Mouse (Mus musculus): ENCODE results near the gene Pradc1.

The Pradc1 gene

GRCm38 (mm10) chr6:85451664-85452410 is at the start of gene Pradc1:
Pradc1 (minus strand) TSS chr6:85451970.
- DNase-seq: peak; percentile 96 to 99

GRCm38 (mm10) chr6:85500416-85500815 is 48.6 kb upstream of the Pradc1 start:
- no peak for DNase-seq

GRCm38 (mm10) chr6:85498147-85498546 is 46.4 kb upstream of the Pradc1 start:
- DNase-seq: no peak

- no peak for DNase-seq
Measured at GRCm38 (mm10) chr6:85496976-85497375, 45.2 kb upstream of the Pradc1 start.

GRCm38 (mm10) chr6:85491606-85492005 is 39.8 kb upstream of the Pradc1 start:
- DNase-seq: no peak

- DNase-seq: no peak
Measured at GRCm38 (mm10) chr6:85490252-85490651, 38.5 kb upstream of the Pradc1 start.

- no peak for DNase-seq
Measured at GRCm38 (mm10) chr6:85489717-85490116, 37.9 kb upstream of the Pradc1 start.

- no peak for DNase-seq
Measured at GRCm38 (mm10) chr6:85488510-85488909, 36.7 kb upstream of the Pradc1 start.

- no peak for DNase-seq
Measured at GRCm38 (mm10) chr6:85485738-85486137, 34.0 kb upstream of the Pradc1 start.

- peak; percentile 59 to 66 for DNase-seq
Measured at GRCm38 (mm10) chr6:85483843-85484721, 32.3 kb upstream of the Pradc1 start.

- peak; percentile 70 to 82 for DNase-seq
Measured at GRCm38 (mm10) chr6:85480685-85481084, 28.9 kb upstream of the Pradc1 start.

- DNase-seq: peak; percentile 58 to 77
Measured at GRCm38 (mm10) chr6:85479979-85480378, 28.2 kb upstream of the Pradc1 start.

GRCm38 (mm10) chr6:85478416-85478815 is 26.6 kb upstream of the Pradc1 start:
- DNase-seq: no peak

GRCm38 (mm10) chr6:85477366-85477917 is 25.7 kb upstream of the Pradc1 start:
- peak; percentile 61 to 74 for DNase-seq

- no peak for DNase-seq
Measured at GRCm38 (mm10) chr6:85475581-85475980, 23.8 kb upstream of the Pradc1 start.

- no peak for DNase-seq
Measured at GRCm38 (mm10) chr6:85472542-85472941, 20.8 kb upstream of the Pradc1 start.

- peak; percentile 61 to 65 for DNase-seq
Measured at GRCm38 (mm10) chr6:85471962-85472361, 20.2 kb upstream of the Pradc1 start.

GRCm38 (mm10) chr6:85469660-85470430 is 18.1 kb upstream of the Pradc1 start:
- peak in 1 of 2 experiments; percentile 37 for DNase-seq

GRCm38 (mm10) chr6:85465381-85465780 is 13.6 kb upstream of the Pradc1 start:
- peak; percentile 50 to 64 for DNase-seq

- no peak for DNase-seq
Measured at GRCm38 (mm10) chr6:85459621-85460020, 7.9 kb upstream of the Pradc1 start.

- peak in 1 of 2 experiments; percentile 26 for DNase-seq
Measured at GRCm38 (mm10) chr6:85452816-85453215, 1.0 kb upstream of the Pradc1 start.

- no peak for DNase-seq
Measured at GRCm38 (mm10) chr6:85452411-85452665, 568 bp upstream of the Pradc1 start.

Measured in cerebellum, postnatal 10 days (tissue).